Mouse (Mus musculus) forebrain, embryonic 14.5 days (tissue): ENCODE measurements around the gene Nwd1. TPM values are rescaled to one million over a fixed set of nuclear protein-coding genes. Genes with fewer than 3 reads are reported as not detected.

Source experiments
- ATAC-seq: fragments of 200-750 bp; cut with Nextera tagmentation; 2 replicates; pipeline ENCODE4 v1.8.0; 2017; ENCODE audit warnings: mild to moderate bottlenecking, moderate library complexity
- DNase-seq: peaks from one replicate; pipeline ENCODE4 v3.0.0-alpha.2; 2015; ENCODE audit warnings: low spot score
- H3K27ac ChIP-seq: fragments of 300-500 bp; sonication (generic); 2 replicates; pipeline ENCODE4 v1.5.1; 2014; ENCODE audit warnings: low read depth, mild to moderate bottlenecking, control low read depth, low read length, moderate library complexity
- H3K27me3 ChIP-seq: fragments of 300-500 bp; sonication (generic); replicated peaks from 2 replicates; pipeline ENCODE4 v1.6.1; 2014; ENCODE audit warnings: low read length, control low read depth, mixed read lengths; ENCODE audit not compliant: control insufficient read depth, insufficient read depth
- H3K36me3 ChIP-seq: fragments of 300-500 bp; sonication (generic); 2 replicates; pipeline ENCODE4 v1.6.1; 2014; ENCODE audit warnings: low read length, control low read depth; ENCODE audit not compliant: control insufficient read depth, insufficient read depth
- H3K4me1 ChIP-seq: fragments of 300-500 bp; sonication (generic); 2 replicates; pipeline ENCODE4 v1.6.1; 2014; ENCODE audit warnings: antibody characterized with exemption, low read length, control low read depth; ENCODE audit not compliant: control insufficient read depth, insufficient read depth
- H3K4me2 ChIP-seq: fragments of 300-500 bp; sonication (generic); 2 replicates; pipeline ENCODE4 v1.6.1; 2014; ENCODE audit warnings: mild to moderate bottlenecking, control low read depth, low read length
- H3K4me3 ChIP-seq: fragments of 300-500 bp; sonication (generic); 2 replicates; pipeline ENCODE4 v1.5.1; 2014; ENCODE audit warnings: low read depth, low read length, control low read depth
- H3K9ac ChIP-seq: fragments of 300-500 bp; sonication (generic); 2 replicates; pipeline ENCODE4 v1.6.1; 2014; ENCODE audit warnings: mild to moderate bottlenecking, low read length, control low read depth, moderate library complexity
- H3K9me3 ChIP-seq: fragments of 300-500 bp; sonication (generic); replicated peaks from 2 replicates; pipeline ENCODE4 v1.6.1; 2016; ENCODE audit warnings: low read length, control low read depth, mixed read lengths; ENCODE audit not compliant: control insufficient read depth
- WGBS: fragments of 180-500 bp; shearing (Covaris S2); extraction: QIAGEN DNeasy Blood & Tissue Kit; methylation state at CpG from one replicate; pipeline ENCODE4 v1.1.7; 2014; 5-methylcytosine and 5-hydroxymethylcytosine counted together
- polyA plus RNA-seq: library from polyadenylated mRNA; unstranded; fragments of >200 nt; fragmentation: Nextera tagmentation; extraction: Ambion mirVana; gene quantifications from 2 replicates; pipeline ENCODE4 v1.2.1, GENCODE M21; 2014

The Nwd1 gene
- polyA plus RNA-seq, 1 experiment from 2014 or later = 0.81 TPM

- no peaks in the 10 kb centered on the region for H3K27me3 ChIP-seq
- no peaks in the 10 kb centered on the region for H3K4me1 ChIP-seq
- no peak overlapping the region for H3K9ac ChIP-seq
- ATAC-seq = no peak
- no peak overlapping the region for H3K4me2 ChIP-seq
- no peak for DNase-seq
- 85% methylated on average over 3 of the region's 3 CpGs for WGBS
- peaks cover 92% of the 10 kb centered on the region for H3K36me3 ChIP-seq
- no peak overlapping the region for H3K4me3 ChIP-seq
- H3K27ac ChIP-seq = no peak overlapping the region
- H3K9me3 ChIP-seq = no peaks in the 10 kb centered on the region
These were observed 105.8 kb downstream of the Nwd1 start for GRCm38 (mm10) chr8:72752289-72752688.

- Histone ChIP-seq H3K9ac (no peak overlapping the region), H3K4me1 (no peaks in the 10 kb centered on the region), H3K27me3 (no peaks in the 10 kb centered on the region), H3K27ac (no peak overlapping the region), H3K4me3 (no peak overlapping the region), H3K9me3 (no peaks in the 10 kb centered on the region), H3K36me3 (peaks cover 91% of the 10 kb centered on the region), H3K4me2 (no peak overlapping the region)
- WGBS = 96% methylated on average over 9 of the region's 9 CpGs
- ATAC-seq (no peak), DNase-seq (no peak)
These were observed 106.7 kb downstream of the Nwd1 start for GRCm38 (mm10) chr8:72753165-72753564.

- H3K36me3 ChIP-seq = peaks cover 91% of the 10 kb centered on the region
- DNase-seq = no peak
- WGBS = 91% methylated on average over 2 of the region's 2 CpGs
- no peaks in the 10 kb centered on the region for H3K27me3 ChIP-seq
- no peak overlapping the region for H3K9ac ChIP-seq
- no peak overlapping the region for H3K4me2 ChIP-seq
- H3K27ac ChIP-seq = no peak overlapping the region
- H3K9me3 ChIP-seq = no peaks in the 10 kb centered on the region
- ATAC-seq = no peak
- no peak overlapping the region for H3K4me3 ChIP-seq
- H3K4me1 ChIP-seq = no peaks in the 10 kb centered on the region
These were observed 107.3 kb downstream of the Nwd1 start for GRCm38 (mm10) chr8:72753781-72754180.

- Histone ChIP-seq H3K27ac (no peak overlapping the region), H3K4me2 (no peak overlapping the region), H3K9me3 (no peaks in the 10 kb centered on the region), H3K9ac (no peak overlapping the region), H3K4me1 (no peaks in the 10 kb centered on the region), H3K36me3 (peaks cover 73% of the 10 kb centered on the region), H3K27me3 (no peaks in the 10 kb centered on the region), H3K4me3 (no peak overlapping the region)
- 96% methylated on average over 2 of the region's 2 CpGs for WGBS
- ATAC-seq (no peak), DNase-seq (no peak)
These were observed 109.5 kb downstream of the Nwd1 start for GRCm38 (mm10) chr8:72756031-72756430.

- Histone ChIP-seq H3K27me3 (no peaks in the 10 kb centered on the region), H3K36me3 (peaks cover 66% of the 10 kb centered on the region)
These were observed 110.4 kb downstream of the Nwd1 start for GRCm38 (mm10) chr8:72756771-72757390.

GRCm38 (mm10) chr8:72757426-72758195, 111.1 kb downstream of the Nwd1 start:
- Histone ChIP-seq H3K4me3 (no peak overlapping the region), H3K27me3 (no peaks in the 10 kb centered on the region), H3K27ac (no peak overlapping the region), H3K9ac (no peak overlapping the region), H3K4me2 (no peak overlapping the region), H3K36me3 (peaks cover 59% of the 10 kb centered on the region), H3K4me1 (no peaks in the 10 kb centered on the region), H3K9me3 (no peaks in the 10 kb centered on the region)
- WGBS = 93% methylated on average over 15 of the region's 15 CpGs
- ATAC-seq (no peak), DNase-seq (no peak)

More at GRCm38 (mm10) chr8:72756771-72757390, 110.4 kb downstream of the Nwd1 start:
- no peak overlapping the region for H3K4me3 ChIP-seq
- no peak overlapping the region for H3K9ac ChIP-seq
- WGBS = 97% methylated on average over 34 of the region's 35 CpGs
- ATAC-seq = no peak
- H3K4me1 ChIP-seq = no peaks in the 10 kb centered on the region
- DNase-seq = no peak
- no peak overlapping the region for H3K4me2 ChIP-seq
- no peak overlapping the region for H3K27ac ChIP-seq
- no peaks in the 10 kb centered on the region for H3K9me3 ChIP-seq

GRCm38 (mm10) chr8:72758310-72758709, 111.8 kb downstream of the Nwd1 start:
- H3K36me3 ChIP-seq = peaks cover 52% of the 10 kb centered on the region
- no peak for DNase-seq
- no peak for ATAC-seq

GRCm38 (mm10) chr8:72760216-72760615, 113.7 kb downstream of the Nwd1 start:
- Histone ChIP-seq H3K27me3 (no peaks in the 10 kb centered on the region), H3K27ac (no peak overlapping the region), H3K36me3 (peaks cover 40% of the 10 kb centered on the region), H3K9me3 (no peaks in the 10 kb centered on the region), H3K4me3 (no peak overlapping the region), H3K4me2 (no peak overlapping the region), H3K4me1 (no peaks in the 10 kb centered on the region), H3K9ac (no peak overlapping the region)
- no peak for ATAC-seq
- 83% methylated on average over 3 of the region's 3 CpGs for WGBS
- DNase-seq = no peak

More at GRCm38 (mm10) chr8:72758310-72758709, 111.8 kb downstream of the Nwd1 start:
- H3K27ac ChIP-seq = no peak overlapping the region
- H3K4me1 ChIP-seq = no peaks in the 10 kb centered on the region
- no peak overlapping the region for H3K4me3 ChIP-seq
- no peak overlapping the region for H3K9ac ChIP-seq
- H3K4me2 ChIP-seq = no peak overlapping the region
- no peaks in the 10 kb centered on the region for H3K27me3 ChIP-seq
- H3K9me3 ChIP-seq = no peaks in the 10 kb centered on the region
